Mouse (Mus musculus): ENCODE measurements around the gene Atoh1. TPM values are rescaled to one million over a fixed set of nuclear protein-coding genes. Genes with fewer than 3 reads are reported as not detected.
A peak's percentile ranks its signal among the peaks of the same experiment; 100 is the strongest.

Gene Atoh1
- polyA plus RNA-seq (2014; fragmentation: Nextera tagmentation; extraction: Ambion mirVana): 0.21 TPM in 1 of 2 replicates, not detected in the other

DNA sequence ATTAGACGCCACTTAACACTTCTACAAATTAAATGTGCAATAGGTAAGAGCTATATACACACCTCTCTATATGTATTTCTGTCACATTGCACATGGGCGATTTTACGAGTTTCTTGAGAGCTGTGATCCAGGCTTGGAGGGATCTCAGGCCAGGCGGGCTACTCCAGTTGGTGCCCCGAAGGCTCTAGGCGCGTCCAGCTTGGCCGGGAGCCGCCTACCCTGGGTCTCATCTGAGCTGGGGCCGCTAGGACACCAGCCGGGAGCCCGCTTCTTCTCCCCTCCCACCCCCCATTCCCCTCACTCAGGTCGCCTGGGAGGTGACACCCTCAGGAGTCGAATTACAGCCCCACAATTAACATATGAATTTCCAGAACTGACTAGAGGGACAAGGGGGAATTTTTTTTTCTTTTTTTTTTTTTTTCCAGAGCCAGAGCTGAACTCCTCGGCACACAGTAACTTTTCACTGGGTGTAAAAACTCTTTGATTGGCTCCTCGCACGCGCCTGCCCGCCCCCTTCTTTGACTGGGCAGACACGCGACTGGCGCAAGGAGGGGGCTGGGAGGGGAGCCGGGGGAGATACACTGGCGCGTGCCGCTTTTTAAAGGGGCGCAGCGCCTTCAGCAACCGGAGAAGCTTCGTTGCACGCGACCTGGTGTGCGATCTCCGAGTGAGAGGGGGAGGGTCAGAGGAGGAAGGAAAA, at the start of gene Atoh1:
TSS of gene Atoh1 (plus strand) at position 627 of the 700 bp plus-strand sequence.
- H3K27ac ChIP-seq (ENCODE audit: low read depth, low read length): no peak within 1 kb of the TSS
- no peaks in the 10 kb centered on the region for H3K9me3 ChIP-seq (ENCODE audit: control insufficient read depth, low read length)
- peaks cover 40% of the 10 kb centered on the region for H3K27me3 ChIP-seq (ENCODE audit: control insufficient read depth, insufficient read depth, low read length)
- H3K4me1 ChIP-seq (ENCODE audit: control insufficient read depth, insufficient read depth, low read length): peaks cover 18% of the 10 kb centered on the region; the same call in 1 of the 2 replicates
- ATAC-seq (ENCODE audit: low read depth): peak; percentile 75
- no peak within 1 kb of the TSS for H3K9ac ChIP-seq (replicated peaks; ENCODE audit: low read depth, low read length)
- peak within 1 kb of the TSS; percentile 59 for H3K4me2 ChIP-seq (ENCODE audit: low read depth, low read length)
- H3K4me3 ChIP-seq (ENCODE audit: low read depth, low read length): peak within 1 kb of the TSS; percentile 34
- no peaks in the 10 kb centered on the region for H3K36me3 ChIP-seq (ENCODE audit: control insufficient read depth, insufficient read depth, low read length)
- WGBS: under 1% methylated on average over 34 of the region's 34 CpGs

DNA sequence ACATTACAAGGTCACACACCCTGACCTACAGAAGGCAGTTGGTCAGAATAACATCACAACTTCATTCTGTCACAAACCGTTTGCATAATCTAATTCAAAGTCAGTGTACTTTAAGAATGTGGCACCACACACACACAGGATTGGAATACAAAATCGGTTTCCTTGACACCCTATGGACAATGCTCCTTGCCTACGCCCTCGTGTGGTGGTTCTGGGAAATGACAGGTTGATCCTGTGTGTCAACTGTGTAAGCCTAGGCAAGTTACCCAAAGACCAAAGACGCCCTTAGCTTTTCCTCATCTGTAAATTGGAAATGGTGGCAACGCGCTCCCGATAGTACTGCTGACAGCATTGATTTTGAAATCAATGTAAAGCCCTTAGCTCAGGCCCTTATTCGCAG, 45.0 kb upstream of the Atoh1 start:
- no peak overlapping the region for H3K9ac ChIP-seq (replicated peaks; ENCODE audit: low read depth, low read length)

GRCm38 (mm10) chr6:64684973-64685372, 44.0 kb upstream of the Atoh1 start:
- ATAC-seq (ENCODE audit: low read depth): peak; percentile 62; the same call in 1 of the 2 replicates
- no peak overlapping the region for H3K9ac ChIP-seq (replicated peaks; ENCODE audit: low read depth, low read length)
- no peaks in the 10 kb centered on the region for H3K4me1 ChIP-seq (ENCODE audit: control insufficient read depth, insufficient read depth, low read length)
- H3K4me2 ChIP-seq (ENCODE audit: low read depth, low read length): peak overlapping the region; percentile 30
- no peaks in the 10 kb centered on the region for H3K36me3 ChIP-seq (ENCODE audit: control insufficient read depth, insufficient read depth, low read length)
- 0 out of 2 replicates have a peak, but pooled peaks cover 2% of the 10 kb centered on the region for H3K27me3 ChIP-seq (ENCODE audit: control insufficient read depth, insufficient read depth, low read length)
- WGBS: 4% methylated on average over 5 of the region's 5 CpGs
- no peaks in the 10 kb centered on the region for H3K9me3 ChIP-seq (ENCODE audit: control insufficient read depth, low read length)
- no peak overlapping the region for H3K4me3 ChIP-seq (ENCODE audit: low read depth, low read length)
- no peak overlapping the region for H3K27ac ChIP-seq (ENCODE audit: low read depth, low read length)

More for the DNA sequence above, 45.0 kb upstream of the Atoh1 start:
- 33% methylated on average over 9 of the region's 9 CpGs for WGBS
- Histone ChIP-seq H3K4me3 (ENCODE audit: low read depth, low read length) (no peak overlapping the region), H3K27ac (ENCODE audit: low read depth, low read length) (no peak overlapping the region), H3K9me3 (ENCODE audit: control insufficient read depth, low read length) (no peaks in the 10 kb centered on the region), H3K4me2 (ENCODE audit: low read depth, low read length) (no peak overlapping the region), H3K36me3 (ENCODE audit: control insufficient read depth, insufficient read depth, low read length) (no peaks in the 10 kb centered on the region), H3K27me3 (ENCODE audit: control insufficient read depth, insufficient read depth, low read length) (no peaks in the 10 kb centered on the region), H3K4me1 (ENCODE audit: control insufficient read depth, insufficient read depth, low read length) (no peaks in the 10 kb centered on the region)
- ATAC-seq (ENCODE audit: low read depth): peak; percentile 59

DNA sequence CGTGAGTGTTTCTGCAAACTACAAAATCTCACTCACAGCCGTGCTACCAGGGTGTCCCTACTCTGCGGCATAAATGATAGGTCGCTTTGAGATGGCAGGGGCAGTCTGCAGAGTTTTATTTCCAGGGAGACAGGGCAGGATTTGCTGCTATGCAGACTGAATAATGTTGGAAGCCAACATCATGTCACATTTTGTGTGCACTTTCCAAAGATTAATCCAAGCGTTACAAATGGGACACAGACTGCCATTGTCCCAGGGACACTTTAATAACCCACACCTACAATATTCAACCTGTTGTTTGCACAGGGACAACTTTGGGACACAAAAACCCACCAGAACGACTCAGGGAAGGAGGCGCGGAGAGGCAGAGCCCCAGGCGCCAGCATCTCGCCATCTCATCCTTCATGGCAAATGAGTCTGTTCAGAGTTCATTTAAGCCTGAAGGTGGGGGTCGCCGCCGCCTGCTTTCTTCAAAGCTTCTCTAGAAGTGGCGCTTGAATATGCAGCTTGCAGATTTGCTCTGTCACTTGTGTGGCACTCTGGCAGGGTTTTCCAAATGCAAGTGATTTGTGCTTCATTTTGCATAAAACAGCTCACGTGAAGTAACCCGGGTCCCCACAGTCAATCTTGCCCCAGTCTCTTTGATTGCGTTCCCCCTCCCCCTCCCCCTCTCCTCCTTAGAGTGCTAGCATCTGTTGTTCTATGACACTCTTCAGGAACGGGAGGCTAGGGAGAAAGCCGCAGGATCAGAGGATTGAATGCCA, 40.6 kb upstream of the Atoh1 start:
- H3K27ac ChIP-seq (ENCODE audit: low read depth, low read length): no peak overlapping the region
- H3K4me3 ChIP-seq (ENCODE audit: low read depth, low read length): no peak overlapping the region
- 4% methylated on average over 19 of the region's 19 CpGs for WGBS
- H3K4me2 ChIP-seq (ENCODE audit: low read depth, low read length): peak overlapping the region; percentile 27; the same call in 1 of the 2 replicates
- no peaks in the 10 kb centered on the region for H3K36me3 ChIP-seq (ENCODE audit: control insufficient read depth, insufficient read depth, low read length)
- peaks cover 4% of the 10 kb centered on the region; the same call in 1 of the 2 replicates for H3K27me3 ChIP-seq (ENCODE audit: control insufficient read depth, insufficient read depth, low read length)
- H3K9ac ChIP-seq (replicated peaks; ENCODE audit: low read depth, low read length): no peak overlapping the region
- no peaks in the 10 kb centered on the region for H3K4me1 ChIP-seq (ENCODE audit: control insufficient read depth, insufficient read depth, low read length)
- ATAC-seq (ENCODE audit: low read depth): peak; percentile 20; the same call in 1 of the 2 replicates
- no peaks in the 10 kb centered on the region for H3K9me3 ChIP-seq (ENCODE audit: control insufficient read depth, low read length)

- no peak overlapping the region for H3K27ac ChIP-seq (ENCODE audit: low read depth, low read length)
- no peak overlapping the region for H3K9ac ChIP-seq (replicated peaks; ENCODE audit: low read depth, low read length)
- no peaks in the 10 kb centered on the region for H3K9me3 ChIP-seq (ENCODE audit: control insufficient read depth, low read length)
- no peaks in the 10 kb centered on the region for H3K36me3 ChIP-seq (ENCODE audit: control insufficient read depth, insufficient read depth, low read length)
- ATAC-seq (ENCODE audit: low read depth): no peak
- 30% methylated on average over 7 of the region's 7 CpGs for WGBS
- H3K4me2 ChIP-seq (ENCODE audit: low read depth, low read length): no peak overlapping the region
- no peaks in the 10 kb centered on the region for H3K4me1 ChIP-seq (ENCODE audit: control insufficient read depth, insufficient read depth, low read length)
- peaks cover 4% of the 10 kb centered on the region; the same call in 1 of the 2 replicates for H3K27me3 ChIP-seq (ENCODE audit: control insufficient read depth, insufficient read depth, low read length)
- no peak overlapping the region for H3K4me3 ChIP-seq (ENCODE audit: low read depth, low read length)
Observed at GRCm38 (mm10) chr6:64694688-64695087, 34.2 kb upstream of the Atoh1 start.

DNA sequence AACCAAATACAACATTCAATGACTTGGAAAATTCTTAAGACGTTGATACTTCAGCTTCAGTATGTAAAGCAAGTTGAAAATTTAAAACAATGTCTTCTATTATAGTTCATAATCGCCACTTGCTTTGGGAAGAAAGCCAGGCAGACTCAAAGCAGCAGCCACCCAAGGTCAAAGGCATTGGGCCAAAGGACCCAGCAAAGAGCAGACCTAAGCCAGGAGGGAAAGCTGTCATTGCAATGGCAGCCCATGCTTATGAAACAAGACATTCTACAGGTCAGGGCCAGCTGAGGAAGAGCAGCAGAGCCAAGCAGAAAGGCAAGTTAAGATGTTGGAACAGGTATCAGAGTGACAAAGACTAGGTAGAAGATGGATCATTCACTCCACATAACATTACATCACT, 25.3 kb upstream of the Atoh1 start:
- ATAC-seq (ENCODE audit: low read depth): no peak
- Histone ChIP-seq H3K9me3 (ENCODE audit: control insufficient read depth, low read length) (no peaks in the 10 kb centered on the region), H3K27me3 (ENCODE audit: control insufficient read depth, insufficient read depth, low read length) (no peaks in the 10 kb centered on the region), H3K9ac (replicated peaks; ENCODE audit: low read depth, low read length) (no peak overlapping the region), H3K4me3 (ENCODE audit: low read depth, low read length) (no peak overlapping the region), H3K27ac (ENCODE audit: low read depth, low read length) (no peak overlapping the region), H3K4me1 (ENCODE audit: control insufficient read depth, insufficient read depth, low read length) (no peaks in the 10 kb centered on the region), H3K4me2 (ENCODE audit: low read depth, low read length) (no peak overlapping the region), H3K36me3 (ENCODE audit: control insufficient read depth, insufficient read depth, low read length) (no peaks in the 10 kb centered on the region)
- 85% methylated on average over 2 of the region's 2 CpGs for WGBS

GRCm38 (mm10) chr6:64727751-64728403, 1.0 kb upstream of the Atoh1 start:
- Histone ChIP-seq H3K36me3 (ENCODE audit: control insufficient read depth, insufficient read depth, low read length) (no peaks in the 10 kb centered on the region), H3K4me2 (ENCODE audit: low read depth, low read length) (peak overlapping the region; percentile 38; the same call in 1 of the 2 replicates), H3K9me3 (ENCODE audit: control insufficient read depth, low read length) (no peaks in the 10 kb centered on the region), H3K9ac (replicated peaks; ENCODE audit: low read depth, low read length) (no peak overlapping the region), H3K4me3 (ENCODE audit: low read depth, low read length) (peak overlapping the region; percentile 18), H3K27ac (ENCODE audit: low read depth, low read length) (no peak overlapping the region), H3K4me1 (ENCODE audit: control insufficient read depth, insufficient read depth, low read length) (peaks cover 18% of the 10 kb centered on the region; the same call in 1 of the 2 replicates), H3K27me3 (ENCODE audit: control insufficient read depth, insufficient read depth, low read length) (peaks cover 36% of the 10 kb centered on the region)
- ATAC-seq (ENCODE audit: low read depth): peak; percentile 47
- under 1% methylated on average over 29 of the region's 29 CpGs for WGBS

DNA sequence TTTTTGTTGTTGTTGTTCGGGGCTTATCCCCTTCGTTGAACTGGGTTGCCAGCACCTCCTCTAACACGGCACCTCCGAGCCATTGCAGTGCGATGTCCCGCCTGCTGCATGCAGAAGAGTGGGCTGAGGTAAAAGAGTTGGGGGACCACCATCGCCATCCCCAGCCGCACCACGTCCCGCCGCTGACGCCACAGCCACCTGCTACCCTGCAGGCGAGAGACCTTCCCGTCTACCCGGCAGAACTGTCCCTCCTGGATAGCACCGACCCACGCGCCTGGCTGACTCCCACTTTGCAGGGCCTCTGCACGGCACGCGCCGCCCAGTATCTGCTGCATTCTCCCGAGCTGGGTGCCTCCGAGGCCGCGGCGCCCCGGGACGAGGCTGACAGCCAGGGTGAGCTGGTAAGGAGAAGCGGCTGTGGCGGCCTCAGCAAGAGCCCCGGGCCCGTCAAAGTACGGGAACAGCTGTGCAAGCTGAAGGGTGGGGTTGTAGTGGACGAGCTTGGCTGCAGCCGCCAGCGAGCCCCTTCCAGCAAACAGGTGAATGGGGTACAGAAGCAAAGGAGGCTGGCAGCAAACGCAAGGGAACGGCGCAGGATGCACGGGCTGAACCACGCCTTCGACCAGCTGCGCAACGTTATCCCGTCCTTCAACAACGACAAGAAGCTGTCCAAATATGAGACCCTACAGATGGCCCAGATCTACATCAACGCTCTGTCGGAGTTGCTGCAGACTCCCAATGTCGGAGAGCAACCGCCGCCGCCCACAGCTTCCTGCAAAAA, 496 bp downstream of the Atoh1 start:
- Histone ChIP-seq H3K4me2 (ENCODE audit: low read depth, low read length) (peak overlapping the region; percentile 59), H3K4me1 (ENCODE audit: control insufficient read depth, insufficient read depth, low read length) (peaks cover 18% of the 10 kb centered on the region), H3K4me3 (ENCODE audit: low read depth, low read length) (peak overlapping the region; percentile 34), H3K36me3 (ENCODE audit: control insufficient read depth, insufficient read depth, low read length) (no peaks in the 10 kb centered on the region), H3K9ac (replicated peaks; ENCODE audit: low read depth, low read length) (no peak overlapping the region), H3K9me3 (ENCODE audit: control insufficient read depth, low read length) (no peaks in the 10 kb centered on the region), H3K27me3 (ENCODE audit: control insufficient read depth, insufficient read depth, low read length) (peaks cover 44% of the 10 kb centered on the region), H3K27ac (ENCODE audit: low read depth, low read length) (no peak overlapping the region)
- peak; percentile 60 for ATAC-seq (ENCODE audit: low read depth)
- WGBS: under 1% methylated on average over 53 of the region's 53 CpGs

Data from neural tube, embryonic 14.5 days (tissue).